Mouse (Mus musculus): Measurements from ENCODE around the gene Lrrc57. TPM values are rescaled to one million over a fixed set of nuclear protein-coding genes. Genes with fewer than 3 reads are reported as not detected.

Lrrc57 gene
- polyA plus RNA-seq, 1 experiment = 3.5 TPM

DNA sequence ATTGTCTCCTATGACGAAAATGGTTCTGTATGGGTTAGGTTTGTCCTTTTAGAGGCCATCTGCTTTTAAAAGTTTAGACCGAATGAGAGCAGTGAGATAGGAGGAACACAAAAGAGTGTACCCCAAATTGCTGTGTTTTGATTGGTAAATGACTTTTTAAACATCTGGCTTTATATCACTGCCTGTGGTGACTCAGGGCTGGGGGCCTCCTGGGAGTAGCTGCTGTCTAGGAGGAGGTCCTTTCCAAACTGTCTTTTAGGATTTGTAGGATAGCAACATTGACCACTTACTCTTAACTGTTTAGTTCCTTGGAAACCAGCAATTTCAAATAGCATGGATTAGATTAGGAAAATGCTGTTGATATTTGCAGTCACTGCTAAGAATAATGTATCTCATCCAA, 20.9 kb upstream of the Lrrc57 start:
- H3K36me3 ChIP-seq (ENCODE audit: control insufficient read depth, insufficient read depth, low read length) = no peaks in the 10 kb centered on the region
- H3K4me3 ChIP-seq (ENCODE audit: extremely low read depth, insufficient read depth, insufficient read length) = no peak overlapping the region

GRCm38 (mm10) chr2:120628886-120629735, 19.8 kb upstream of the Lrrc57 start, which contains the start of gene Stard9:
TSS of gene Stard9 (plus strand) at chr2:120629121.
- TF ChIP-seq POLR2A (IDR thresholded peaks at IDR 0.05; ENCODE audit: low read depth, low read length) (no peak), CTCF (IDR thresholded peaks at IDR 0.05; ENCODE audit: extremely low read depth, insufficient read depth, insufficient read length, insufficient replicate concordance) (no peak)
- no peak within 1 kb of the TSS for H3K27ac ChIP-seq (ENCODE audit: insufficient read depth, low read length)
- 5% methylated on average over 36 of the region's 36 CpGs for WGBS

More for the DNA sequence above, 20.9 kb upstream of the Lrrc57 start:
- no peak overlapping the region for H3K27ac ChIP-seq (ENCODE audit: insufficient read depth, low read length)
- no peaks in the 10 kb centered on the region for H3K27me3 ChIP-seq (ENCODE audit: control insufficient read depth, insufficient read depth, low read length)
- TF ChIP-seq CTCF (IDR thresholded peaks at IDR 0.05; ENCODE audit: extremely low read depth, insufficient read depth, insufficient read length, insufficient replicate concordance) (no peak), POLR2A (IDR thresholded peaks at IDR 0.05; ENCODE audit: low read depth, low read length) (no peak)
- DNase-seq (ENCODE audit: low read depth in 1 of 2, low spot score in 2 of 2) = no peak
- WGBS = 90% methylated on average over 2 of the region's 2 CpGs
- H3K4me1 ChIP-seq (ENCODE audit: control insufficient read depth, insufficient read depth, insufficient read length) = no peaks in the 10 kb centered on the region; the same call in 1 of the 2 replicates

DNA sequence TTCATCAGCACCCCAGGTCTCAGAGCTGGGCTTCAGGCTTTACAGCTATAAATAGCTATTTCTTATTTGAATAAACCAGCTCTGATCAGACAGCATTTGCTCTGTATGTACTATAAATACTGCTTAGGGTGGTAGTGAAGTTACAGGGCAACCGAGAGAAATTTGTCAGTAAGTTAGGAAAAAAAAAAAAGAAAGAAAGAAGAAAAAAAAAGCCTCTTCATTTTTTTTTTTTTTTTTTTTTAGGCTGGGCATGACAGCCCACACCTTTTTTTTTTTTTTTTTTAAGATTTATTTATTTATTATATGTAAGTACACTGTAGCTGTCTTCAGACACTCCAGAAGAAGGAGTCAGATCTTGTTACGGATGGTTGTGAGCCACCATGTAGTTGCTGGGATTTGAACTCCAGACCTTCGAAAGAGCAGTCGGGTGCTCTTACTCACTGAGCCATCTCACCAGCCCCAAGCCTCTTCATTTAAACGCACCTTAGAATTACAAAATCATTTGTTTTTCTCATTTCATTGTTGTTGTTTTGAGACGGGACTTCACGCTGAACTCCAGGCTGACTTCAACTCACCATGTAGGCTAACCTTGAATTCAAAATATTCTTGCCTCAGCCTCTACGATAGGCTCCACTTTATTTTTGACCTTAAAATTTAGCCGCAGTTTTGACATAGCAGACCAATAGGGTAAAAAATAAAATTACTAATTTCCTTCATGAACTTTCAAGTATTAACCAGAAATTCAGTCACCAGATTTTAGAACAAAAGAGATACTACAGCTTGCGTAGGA, 19.0 kb upstream of the Lrrc57 start:
- H3K4me1 ChIP-seq (ENCODE audit: control insufficient read depth, insufficient read depth, insufficient read length) = no peaks in the 10 kb centered on the region; the same call in 1 of the 2 replicates
- TF ChIP-seq CTCF (IDR thresholded peaks at IDR 0.05; ENCODE audit: extremely low read depth, insufficient read depth, insufficient read length, insufficient replicate concordance) = no peak
- TF ChIP-seq POLR2A (IDR thresholded peaks at IDR 0.05; ENCODE audit: low read depth, low read length) = no peak
- no peaks in the 10 kb centered on the region for H3K27me3 ChIP-seq (ENCODE audit: control insufficient read depth, insufficient read depth, low read length)
- H3K36me3 ChIP-seq (ENCODE audit: control insufficient read depth, insufficient read depth, low read length) = no peaks in the 10 kb centered on the region
- H3K27ac ChIP-seq (ENCODE audit: insufficient read depth, low read length) = no peak overlapping the region
- DNase-seq (ENCODE audit: low read depth in 1 of 2, low spot score in 2 of 2) = no peak
- peak overlapping the region; percentile 0; the same call in 1 of the 2 replicates for H3K4me3 ChIP-seq (ENCODE audit: extremely low read depth, insufficient read depth, insufficient read length)
- 19% methylated on average over 10 of the region's 10 CpGs for WGBS

More at GRCm38 (mm10) chr2:120628886-120629735, 19.8 kb upstream of the Lrrc57 start, which contains the start of gene Stard9:
- Histone ChIP-seq H3K4me3 (ENCODE audit: extremely low read depth, insufficient read depth, insufficient read length) (peak within 1 kb of the TSS; percentile 60), H3K36me3 (ENCODE audit: control insufficient read depth, insufficient read depth, low read length) (no peaks in the 10 kb centered on the region), H3K27me3 (ENCODE audit: control insufficient read depth, insufficient read depth, low read length) (no peaks in the 10 kb centered on the region), H3K4me1 (ENCODE audit: control insufficient read depth, insufficient read depth, insufficient read length) (no peaks in the 10 kb centered on the region; the same call in 1 of the 2 replicates)
- peak; percentile 97 to 98 for DNase-seq (ENCODE audit: low read depth in 1 of 2, low spot score in 2 of 2)

DNA sequence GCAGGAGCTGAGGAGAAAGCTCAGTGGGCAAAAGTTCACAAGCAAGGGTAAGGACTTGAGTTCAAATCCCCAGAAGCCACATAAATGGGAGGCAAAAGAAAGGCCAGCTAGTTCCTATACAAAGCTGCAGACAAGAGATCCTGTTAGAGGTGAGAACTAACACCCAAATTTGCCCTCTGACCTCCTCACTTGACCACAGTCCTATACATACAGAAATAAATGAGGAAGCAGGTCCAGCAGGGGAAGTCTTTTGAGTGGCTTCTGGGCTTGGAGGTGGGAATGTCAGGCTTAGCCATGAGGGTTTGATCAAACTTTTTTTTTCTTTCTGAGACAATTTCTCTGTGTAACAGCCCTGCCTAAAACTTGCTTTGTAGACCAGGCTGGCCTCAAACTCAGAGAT, 13.6 kb upstream of the Lrrc57 start:
- TF ChIP-seq POLR2A (IDR thresholded peaks at IDR 0.05; ENCODE audit: low read depth, low read length) (no peak), CTCF (IDR thresholded peaks at IDR 0.05; ENCODE audit: extremely low read depth, insufficient read depth, insufficient read length, insufficient replicate concordance) (no peak)
- Histone ChIP-seq H3K4me1 (ENCODE audit: control insufficient read depth, insufficient read depth, insufficient read length) (no peaks in the 10 kb centered on the region), H3K27me3 (ENCODE audit: control insufficient read depth, insufficient read depth, low read length) (no peaks in the 10 kb centered on the region), H3K4me3 (ENCODE audit: extremely low read depth, insufficient read depth, insufficient read length) (no peak overlapping the region), H3K27ac (ENCODE audit: insufficient read depth, low read length) (no peak overlapping the region), H3K36me3 (ENCODE audit: control insufficient read depth, insufficient read depth, low read length) (peaks cover 6% of the 10 kb centered on the region)
- no peak for DNase-seq (ENCODE audit: low read depth in 1 of 2, low spot score in 2 of 2)

GRCm38 (mm10) chr2:120619538-120619937, 10.2 kb upstream of the Lrrc57 start:
- H3K27me3 ChIP-seq (ENCODE audit: control insufficient read depth, insufficient read depth, low read length) = no peaks in the 10 kb centered on the region
- H3K36me3 ChIP-seq (ENCODE audit: control insufficient read depth, insufficient read depth, low read length) = peaks cover 10% of the 10 kb centered on the region
- 100% methylated on average over 1 of the region's 1 CpGs for WGBS
- H3K4me1 ChIP-seq (ENCODE audit: control insufficient read depth, insufficient read depth, insufficient read length) = no peaks in the 10 kb centered on the region
- DNase-seq (ENCODE audit: low read depth in 1 of 2, low spot score in 2 of 2) = no peak
- TF ChIP-seq CTCF (IDR thresholded peaks at IDR 0.05; ENCODE audit: extremely low read depth, insufficient read depth, insufficient read length, insufficient replicate concordance) (no peak), POLR2A (IDR thresholded peaks at IDR 0.05; ENCODE audit: low read depth, low read length) (no peak)
- H3K27ac ChIP-seq (ENCODE audit: insufficient read depth, low read length) = no peak overlapping the region
- no peak overlapping the region for H3K4me3 ChIP-seq (ENCODE audit: extremely low read depth, insufficient read depth, insufficient read length)

GRCm38 (mm10) chr2:120616279-120617163, 7.2 kb upstream of the Lrrc57 start:
- Histone ChIP-seq H3K4me1 (ENCODE audit: control insufficient read depth, insufficient read depth, insufficient read length) (no peaks in the 10 kb centered on the region), H3K36me3 (ENCODE audit: control insufficient read depth, insufficient read depth, low read length) (peaks cover 11% of the 10 kb centered on the region), H3K4me3 (ENCODE audit: extremely low read depth, insufficient read depth, insufficient read length) (no peak overlapping the region), H3K27ac (ENCODE audit: insufficient read depth, low read length) (no peak overlapping the region), H3K27me3 (ENCODE audit: control insufficient read depth, insufficient read depth, low read length) (no peaks in the 10 kb centered on the region)
- TF ChIP-seq POLR2A (IDR thresholded peaks at IDR 0.05; ENCODE audit: low read depth, low read length) (no peak), CTCF (IDR thresholded peaks at IDR 0.05; ENCODE audit: extremely low read depth, insufficient read depth, insufficient read length, insufficient replicate concordance) (no peak)
- no peak for DNase-seq (ENCODE audit: low read depth in 1 of 2, low spot score in 2 of 2)
- WGBS = 88% methylated on average over 5 of the region's 5 CpGs

Data from spleen, adult 2 months (tissue).